Mouse (Mus musculus) midbrain, embryonic 14.5 days (tissue): Measurements from ENCODE around the gene Nucb1. TPM values are rescaled to one million over a fixed set of nuclear protein-coding genes. Genes with fewer than 3 reads are reported as not detected.
"Not testable (repeated sequence)": the region's sequence is repeated elsewhere in the genome, so short reads cannot be mapped to it uniquely, and the experiment has no call there.

ENCODE experiments used
- ATAC-seq: fragments of 200-750 bp; cut with Nextera tagmentation; 2 replicates; pipeline ENCODE4 v1.8.0; 2017; ENCODE audit warnings: moderate number of reproducible peaks, moderate library complexity; ENCODE audit not compliant: low FRiP score, low TSS enrichment
- DNase-seq: peaks from one replicate; pipeline ENCODE4 v3.0.0-alpha.2; 2015
- H3K27ac ChIP-seq: fragments of 300-500 bp; sonication (generic); replicated peaks from 2 replicates; pipeline ENCODE4 v1.5.1; 2014; ENCODE audit warnings: mild to moderate bottlenecking, low read depth, low read length, moderate library complexity
- H3K27me3 ChIP-seq: fragments of 300-500 bp; sonication (generic); 2 replicates; pipeline ENCODE4 v1.6.1; 2014; ENCODE audit warnings: low read length, control low read depth, mixed read lengths; ENCODE audit not compliant: control insufficient read depth, insufficient read depth
- H3K36me3 ChIP-seq: fragments of 300-500 bp; sonication (generic); 2 replicates; pipeline ENCODE4 v1.6.1; 2014; ENCODE audit warnings: low read length, control low read depth; ENCODE audit not compliant: control insufficient read depth, insufficient read depth
- H3K4me1 ChIP-seq: fragments of 300-500 bp; sonication (generic); 2 replicates; pipeline ENCODE4 v1.6.1; 2014; ENCODE audit warnings: mild to moderate bottlenecking, antibody characterized with exemption, low read length, control low read depth; ENCODE audit not compliant: control insufficient read depth, insufficient read depth
- H3K4me2 ChIP-seq: fragments of 300-500 bp; sonication (generic); 2 replicates; pipeline ENCODE4 v1.6.1; 2014; ENCODE audit warnings: mild to moderate bottlenecking, low read length, moderate library complexity
- H3K4me3 ChIP-seq: fragments of 300-500 bp; sonication (generic); replicated peaks from 2 replicates; pipeline ENCODE4 v1.5.1; 2014; ENCODE audit warnings: low read depth, low read length
- H3K9ac ChIP-seq: fragments of 300-500 bp; sonication (generic); replicated peaks from 2 replicates; pipeline ENCODE4 v1.6.1; 2014; ENCODE audit warnings: mild to moderate bottlenecking, low read length, moderate library complexity
- H3K9me3 ChIP-seq: fragments of 300-500 bp; sonication (generic); 2 replicates; pipeline ENCODE4 v1.6.1; 2016; ENCODE audit warnings: low read length, control low read depth, mixed read lengths; ENCODE audit not compliant: control insufficient read depth
- WGBS: fragments of 180-500 bp; shearing (Covaris S2); extraction: QIAGEN DNeasy Blood & Tissue Kit; methylation state at CpG from one replicate; pipeline ENCODE4 v1.1.7; 2014; 5-methylcytosine and 5-hydroxymethylcytosine counted together
- polyA plus RNA-seq: library from polyadenylated mRNA; unstranded; fragments of >200 nt; fragmentation: Nextera tagmentation; extraction: Ambion mirVana; gene quantifications from 2 replicates; pipeline ENCODE4 v1.2.1, GENCODE M21; 2014

Gene Nucb1
- polyA plus RNA-seq, 1 experiment from 2014 or later: 89.5 TPM

- Histone ChIP-seq H3K4me2 (peak within 1 kb of the TSS; percentile 90), H3K27ac (peak within 1 kb of the TSS; percentile 94), H3K36me3 (peaks cover 55% of the 10 kb centered on the region), H3K4me3 (peak within 1 kb of the TSS; percentile 88), H3K4me1 (peaks cover 28% of the 10 kb centered on the region), H3K9ac (peak within 1 kb of the TSS; percentile 88)
- H3K27me3 ChIP-seq, H3K9me3 ChIP-seq: not testable (repeated sequence)
- DNase-seq (peak; percentile 99), ATAC-seq (peak; percentile 93)
- under 1% methylated on average over 25 of the region's 37 CpGs for WGBS
Observed at GRCm38 (mm10) chr7:45459564-45460140, 50.6 kb downstream of the Nucb1 start, which contains the start of gene Ftl1. Ftl1 (minus strand) TSS chr7:45459884.

- Histone ChIP-seq H3K27ac (peak overlapping the region; percentile 94), H3K9ac (peak overlapping the region; percentile 88), H3K4me1 (peaks cover 28% of the 10 kb centered on the region), H3K27me3 (no peaks in the 10 kb centered on the region), H3K36me3 (peaks cover 60% of the 10 kb centered on the region), H3K9me3 (no peaks in the 10 kb centered on the region), H3K4me3 (peak overlapping the region; percentile 88), H3K4me2 (peak overlapping the region; percentile 90)
- DNase-seq (peak; percentile 92), ATAC-seq (peak; percentile 79)
- whole genome bisulfite sequencing: 1% methylated on average over 41 of the region's 43 CpGs
Observed at GRCm38 (mm10) chr7:45458748-45459563, 51.2 kb downstream of the Nucb1 start.

- Histone ChIP-seq H3K36me3 (peaks cover 56% of the 10 kb centered on the region), H3K9me3 (no peaks in the 10 kb centered on the region), H3K9ac (peak overlapping the region; percentile 88), H3K27ac (peak overlapping the region; percentile 32; the same call in 1 of the 2 replicates), H3K4me1 (peaks cover 28% of the 10 kb centered on the region), H3K4me2 (peak overlapping the region; percentile 90), H3K4me3 (peak overlapping the region; percentile 88), H3K27me3 (no peaks in the 10 kb centered on the region)
- DNase-seq: no peak
- 76% methylated on average over 10 of the region's 10 CpGs for WGBS
- ATAC-seq: no peak
Observed at GRCm38 (mm10) chr7:45457204-45458060, 52.8 kb downstream of the Nucb1 start.

DNA sequence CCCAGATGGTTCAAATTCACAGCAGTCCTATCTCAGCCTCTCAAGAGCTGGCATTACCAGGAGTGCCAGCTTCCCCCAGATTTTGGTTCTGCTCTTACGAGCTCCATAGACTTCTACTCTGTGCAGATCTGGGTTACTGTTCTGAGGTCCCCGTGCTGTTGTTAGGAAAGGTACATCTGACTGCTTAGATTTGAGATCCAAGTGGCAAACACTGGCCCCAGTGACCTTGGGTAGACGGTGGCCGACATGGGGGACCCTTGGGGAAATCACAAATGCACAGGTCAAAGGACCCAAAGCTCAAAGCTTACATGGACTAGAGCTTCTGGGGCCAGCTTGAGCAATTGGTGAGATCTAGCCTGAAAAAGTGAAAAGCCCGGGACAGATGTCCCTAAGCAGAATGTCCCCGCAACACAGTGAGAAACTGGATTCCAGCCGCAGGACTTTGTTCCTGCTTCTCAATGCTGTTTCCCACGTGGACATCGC is 53.4 kb downstream of the Nucb1 start:
- ATAC-seq: no peak
- peaks cover 56% of the 10 kb centered on the region for H3K36me3 ChIP-seq
- H3K9ac ChIP-seq: peak overlapping the region; percentile 88; the same call in 1 of the 2 replicates
- 61% methylated on average over 9 of the region's 9 CpGs for WGBS
- H3K27ac ChIP-seq: peak overlapping the region; percentile 32; the same call in 1 of the 2 replicates
- no peaks in the 10 kb centered on the region for H3K27me3 ChIP-seq
- no peaks in the 10 kb centered on the region for H3K9me3 ChIP-seq
- DNase-seq: no peak
- H3K4me1 ChIP-seq: peaks cover 28% of the 10 kb centered on the region
- peak overlapping the region; percentile 88 for H3K4me3 ChIP-seq
- peak overlapping the region; percentile 90 for H3K4me2 ChIP-seq

GRCm38 (mm10) chr7:45455932-45456696 is 54.1 kb downstream of the Nucb1 start:
- 81% methylated on average over 13 of the region's 13 CpGs for WGBS
- Histone ChIP-seq H3K4me2 (no peak overlapping the region), H3K4me3 (no peak overlapping the region), H3K4me1 (peaks cover 28% of the 10 kb centered on the region), H3K36me3 (peaks cover 58% of the 10 kb centered on the region), H3K9ac (no peak overlapping the region), H3K27me3 (no peaks in the 10 kb centered on the region), H3K9me3 (no peaks in the 10 kb centered on the region), H3K27ac (no peak overlapping the region)
- ATAC-seq (no peak), DNase-seq (no peak)

DNA sequence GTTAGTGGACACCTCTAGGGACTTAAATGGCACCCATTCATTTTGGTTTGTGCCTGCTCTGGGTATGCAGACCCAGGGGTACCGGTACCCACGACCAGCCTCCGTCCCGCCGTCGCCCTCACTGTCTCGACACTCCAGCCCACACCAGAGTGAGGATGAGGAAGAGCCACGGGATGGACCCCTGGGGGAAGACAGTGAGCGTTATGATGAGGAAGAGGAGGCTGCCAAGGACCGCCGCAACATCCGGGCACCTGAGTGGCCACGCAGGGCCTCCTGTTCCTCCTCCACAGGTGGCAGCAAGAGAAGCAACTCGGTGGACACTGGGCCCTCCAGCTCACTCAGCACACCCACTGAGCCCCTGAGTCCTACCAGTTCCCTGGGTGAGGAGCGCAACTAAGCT is 55.2 kb downstream of the Nucb1 start:
- Histone ChIP-seq H3K27ac (no peak overlapping the region), H3K4me3 (no peak overlapping the region), H3K4me2 (no peak overlapping the region), H3K27me3 (no peaks in the 10 kb centered on the region), H3K9me3 (no peaks in the 10 kb centered on the region), H3K36me3 (peaks cover 60% of the 10 kb centered on the region), H3K4me1 (peaks cover 17% of the 10 kb centered on the region), H3K9ac (no peak overlapping the region)
- 87% methylated on average over 15 of the region's 15 CpGs for WGBS
- no peak for ATAC-seq
- DNase-seq: no peak

DNA sequence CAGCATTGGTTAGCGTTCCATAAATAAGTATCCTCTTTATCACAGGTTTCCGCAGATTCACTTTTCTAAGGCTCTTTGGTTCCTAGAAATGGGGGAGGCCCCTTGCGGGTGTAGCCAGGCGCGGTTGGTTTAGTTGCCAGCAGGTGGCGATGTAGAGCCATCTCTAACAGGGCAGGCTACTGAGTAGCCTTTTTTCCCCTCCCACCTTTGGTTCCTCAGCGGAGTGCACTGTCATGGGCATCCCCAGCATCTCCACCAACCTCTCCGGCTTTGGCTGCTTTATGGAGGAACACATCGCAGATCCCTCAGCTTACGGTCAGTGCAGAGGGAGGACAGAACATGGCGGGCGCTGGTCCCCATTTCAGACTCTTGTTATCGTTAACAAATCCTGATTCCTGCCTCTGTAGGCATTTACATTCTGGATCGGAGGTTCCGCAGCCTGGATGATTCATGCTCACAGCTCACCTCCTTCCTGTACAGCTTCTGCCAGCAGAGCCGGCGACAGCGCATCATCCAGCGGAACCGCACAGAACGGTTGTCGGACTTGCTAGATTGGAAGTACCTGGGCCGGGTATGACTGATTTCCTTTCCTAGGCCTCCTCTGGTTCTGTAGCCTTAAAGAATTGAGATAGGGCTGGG is 58.7 kb downstream of the Nucb1 start:
- no peak overlapping the region for H3K4me3 ChIP-seq
- DNase-seq (peak; percentile 90), ATAC-seq (peak; percentile 55; the same call in 1 of the 2 replicates)
- H3K36me3 ChIP-seq: peaks cover 53% of the 10 kb centered on the region
- H3K9me3 ChIP-seq: no peaks in the 10 kb centered on the region
- no peaks in the 10 kb centered on the region for H3K27me3 ChIP-seq
- 53% methylated on average over 23 of the region's 23 CpGs for WGBS
- no peaks in the 10 kb centered on the region for H3K4me1 ChIP-seq
- H3K27ac ChIP-seq: no peak overlapping the region
- 0 out of 2 replicates have a peak overlapping the region, but pooled peaks have one; percentile 17 for H3K9ac ChIP-seq
- H3K4me2 ChIP-seq: no peak overlapping the region; the same call in 1 of the 2 replicates
